Mouse (Mus musculus) heart, adult 2 months (tissue): ENCODE measurements around the gene Hnrnpf. TPM values are rescaled to one million over a fixed set of nuclear protein-coding genes. Genes with fewer than 3 reads are reported as not detected.

Experiments
- DNase-seq, 2 experiments: peaks; one replicate each; pipeline ENCODE4 v3.0.0; 2021
- H3K27ac ChIP-seq: fragments of 200-600 bp; 2 replicates; pipeline ENCODE4 v1.8.1; 2022
- H3K27me3 ChIP-seq: fragments of 200-500 bp; 2 replicates; pipeline ENCODE4 v1.6.1; 2012; ENCODE audit warnings: mild to moderate bottlenecking, low read length, inconsistent platforms, mixed read lengths; ENCODE audit not compliant: control insufficient read depth, insufficient read depth
- H3K36me3 ChIP-seq: fragments of 200-500 bp; 2 replicates; pipeline ENCODE4 v1.6.1; 2012; ENCODE audit warnings: low read length, inconsistent platforms; ENCODE audit not compliant: control insufficient read depth, insufficient read depth
- H3K4me1 ChIP-seq: fragments of 200-500 bp; 2 replicates; pipeline ENCODE4 v1.6.1; 2011; ENCODE audit warnings: low read length; ENCODE audit not compliant: control insufficient read depth, insufficient read depth
- H3K4me3 ChIP-seq: fragments of 200-600 bp; 2 replicates; pipeline ENCODE4 v1.8.1; 2022
- H3K79me2 ChIP-seq: fragments of 200-500 bp; replicated peaks from 2 replicates; pipeline ENCODE4 v1.6.1; 2012; ENCODE audit warnings: mild to moderate bottlenecking, inconsistent platforms, low read length, moderate library complexity, mixed read lengths; ENCODE audit not compliant: control insufficient read depth, insufficient read depth
- H3K9ac ChIP-seq: fragments of 200-500 bp; 2 replicates; pipeline ENCODE4 v1.6.1; 2012; ENCODE audit warnings: low read depth, mild to moderate bottlenecking, control low read depth, inconsistent platforms, low read length, mixed read lengths
- CTCF ChIP-seq: fragments of 200-600 bp; IDR thresholded peaks from 2 replicates; pipeline ENCODE4 v1.8.1; 2022; ENCODE audit warnings: antibody characterized with exemption, mild to moderate bottlenecking, moderate library complexity
- EP300 ChIP-seq: fragments of 200-500 bp; IDR thresholded peaks from 2 replicates; pipeline ENCODE4 v1.6.1; 2011; ENCODE audit warnings: low read depth, low read length, control low read depth; ENCODE audit not compliant: insufficient read depth
- POLR2A ChIP-seq: fragments of 200-500 bp; IDR thresholded peaks from 2 replicates; pipeline ENCODE4 v1.6.1; 2011; ENCODE audit warnings: mild to moderate bottlenecking, low read depth, low read length, control low read depth; ENCODE audit not compliant: insufficient read depth
- WGBS: fragments of 180-500 bp; shearing (Covaris S2); methylation state at CpG from one replicate; pipeline ENCODE4 v1.1.7; 2018; 5-methylcytosine and 5-hydroxymethylcytosine counted together
- intact Hi-C: fragments of 180-260 bp; cut with DNase I; formaldehyde crosslinking; loops from one replicate; pipeline ENCODE4 v1.15.1; 2025
- polyA plus RNA-seq: library from polyadenylated mRNA; depleted of rRNA; stranded (reverse); fragments of >200 nt; gene quantifications from 2 replicates; pipeline ENCODE4 v1.2.3, GENCODE M21; 2012
- total RNA-seq, 2 experiments: library from RNA; stranded (reverse); gene quantifications; 2 replicates each; pipeline ENCODE4 v1.2.3; 2021

Gene Hnrnpf
- total and polyA plus RNA-seq, 3 experiments: 66.1 to 192 (median 185) TPM

- Histone ChIP-seq H3K27ac (no peak overlapping the region), H3K36me3 (no peaks in the 10 kb centered on the region; the same call in 1 of the 2 replicates), H3K4me3 (no peak overlapping the region), H3K27me3 (no peaks in the 10 kb centered on the region), H3K79me2 (no peaks in the 10 kb centered on the region), H3K4me1 (no peaks in the 10 kb centered on the region), H3K9ac (no peak overlapping the region)
- TF ChIP-seq EP300 (no peak), POLR2A (no peak), CTCF (no peak)
- DNase-seq: no peak
- intact Hi-C loops: no loop called here
- WGBS: 73% methylated on average over 2 of the region's 2 CpGs
Measured at GRCm38 (mm10) chr6:117885943-117886342, 14.2 kb upstream of the Hnrnpf start.

GRCm38 (mm10) chr6:117888032-117888431 lies 12.1 kb upstream of the Hnrnpf start:
- no peak for DNase-seq
- Histone ChIP-seq H3K4me1 (no peaks in the 10 kb centered on the region), H3K27ac (no peak overlapping the region), H3K36me3 (no peaks in the 10 kb centered on the region), H3K4me3 (no peak overlapping the region), H3K9ac (no peak overlapping the region), H3K27me3 (no peaks in the 10 kb centered on the region), H3K79me2 (no peaks in the 10 kb centered on the region)
- 7% methylated on average over 1 of the region's 1 CpGs for WGBS
- TF ChIP-seq EP300 (no peak), CTCF (no peak), POLR2A (no peak)
- intact Hi-C loops: no loop called here

- no peaks in the 10 kb centered on the region for H3K79me2 ChIP-seq
- WGBS: 73% methylated on average over 2 of the region's 2 CpGs
- H3K27ac ChIP-seq: no peak overlapping the region
- H3K36me3 ChIP-seq: no peaks in the 10 kb centered on the region
- no peak overlapping the region for H3K9ac ChIP-seq
- intact Hi-C loops: no loop called here
- no peaks in the 10 kb centered on the region for H3K4me1 ChIP-seq
- H3K27me3 ChIP-seq: no peaks in the 10 kb centered on the region
- TF ChIP-seq POLR2A: no peak
- TF ChIP-seq CTCF: no peak
- TF ChIP-seq EP300: no peak
- no peak for DNase-seq
- no peak overlapping the region for H3K4me3 ChIP-seq
Measured at GRCm38 (mm10) chr6:117888642-117889096, 11.5 kb upstream of the Hnrnpf start.

GRCm38 (mm10) chr6:117890257-117890656 lies 9.9 kb upstream of the Hnrnpf start:
- no peaks in the 10 kb centered on the region for H3K36me3 ChIP-seq
- intact Hi-C loops: no loop called here
- H3K4me3 ChIP-seq: no peak overlapping the region
- H3K79me2 ChIP-seq: no peaks in the 10 kb centered on the region
- no peaks in the 10 kb centered on the region for H3K27me3 ChIP-seq
- no peaks in the 10 kb centered on the region for H3K4me1 ChIP-seq
- no peak overlapping the region for H3K27ac ChIP-seq
- DNase-seq: no peak
- no peak for TF ChIP-seq CTCF
- no peak for TF ChIP-seq POLR2A
- TF ChIP-seq EP300: no peak
- WGBS: 87% methylated on average over 6 of the region's 6 CpGs
- H3K9ac ChIP-seq: no peak overlapping the region

- H3K4me1 ChIP-seq: no peaks in the 10 kb centered on the region
- peak in 1 of 2 experiments; percentile 26 for DNase-seq
- intact Hi-C loops: no loop called here
- no peaks in the 10 kb centered on the region for H3K27me3 ChIP-seq
- H3K4me3 ChIP-seq: no peak overlapping the region
- H3K79me2 ChIP-seq: no peaks in the 10 kb centered on the region
- WGBS: 45% methylated on average over 14 of the region's 14 CpGs
- peak overlapping the region; percentile 0; the same call in 1 of the 2 replicates for H3K27ac ChIP-seq
- TF ChIP-seq CTCF (no peak), EP300 (no peak)
- no peak overlapping the region for H3K9ac ChIP-seq
- no peaks in the 10 kb centered on the region for H3K36me3 ChIP-seq
Measured at GRCm38 (mm10) chr6:117891369-117892160, 8.6 kb upstream of the Hnrnpf start.

GRCm38 (mm10) chr6:117892386-117892785 lies 7.7 kb upstream of the Hnrnpf start:
- H3K9ac ChIP-seq: no peak overlapping the region
- no peaks in the 10 kb centered on the region for H3K36me3 ChIP-seq
- intact Hi-C loops: no loop called here
- H3K79me2 ChIP-seq: no peaks in the 10 kb centered on the region
- no peaks in the 10 kb centered on the region for H3K4me1 ChIP-seq
- peak in 1 of 2 experiments; percentile 17 for DNase-seq
- H3K4me3 ChIP-seq: no peak overlapping the region
- no peak overlapping the region; the same call in 1 of the 2 replicates for H3K27ac ChIP-seq
- no peaks in the 10 kb centered on the region for H3K27me3 ChIP-seq
- 47% methylated on average over 3 of the region's 3 CpGs for WGBS
- TF ChIP-seq CTCF: no peak
- TF ChIP-seq EP300: no peak
- no peak for TF ChIP-seq POLR2A
